Mouse (Mus musculus) MEL (cell line): ENCODE data around the gene Tmed10. TPM values are rescaled to one million over a fixed set of nuclear protein-coding genes. Genes with fewer than 3 reads are reported as not detected.

ENCODE experiments used
- DNase-seq: peaks from one replicate; pipeline ENCODE4 v3.0.0; 2011; ENCODE audit warnings: low read depth, low spot score
- H3K27ac ChIP-seq: 2 replicates; pipeline ENCODE4 v1.5.1; 2012; ENCODE audit warnings: low read depth, mild to moderate bottlenecking, control low read depth, low read length, moderate library complexity; ENCODE audit not compliant: control insufficient read depth
- H3K27me3 ChIP-seq, 2 experiments: fragments of 150-350 bp in 1 of 2; sonication (generic) in 1 of 2; 2 replicates each; pipeline ENCODE4 v1.6.1; 2012; ENCODE audit warnings: low read length in 2 of 2, mild to moderate bottlenecking in 2 of 2, improper control_type of control experiment in 1 of 2, moderate library complexity in 1 of 2; ENCODE audit not compliant: insufficient read depth in 2 of 2, control insufficient read depth in 1 of 2
- H3K36me3 ChIP-seq, 2 experiments: 2 replicates each; pipeline ENCODE4 v1.6.1; 2012 to 2014; ENCODE audit warnings: low read length in 2 of 2, improper control_type of control experiment in 1 of 2, inconsistent platforms in 1 of 2, mild to moderate bottlenecking in 1 of 2; ENCODE audit not compliant: insufficient read depth in 2 of 2, control insufficient read depth in 1 of 2
- H3K4me1 ChIP-seq, 2 experiments: fragments of 150-350 bp in 1 of 2; sonication (generic) in 1 of 2; 2 replicates each; pipeline ENCODE4 v1.6.1; 2012; ENCODE audit warnings: low read length in 2 of 2, improper control_type of control experiment in 1 of 2, mild to moderate bottlenecking in 1 of 2; ENCODE audit not compliant: insufficient read depth in 2 of 2, control insufficient read depth in 1 of 2
- H3K4me3 ChIP-seq, 2 experiments: fragments of 150-350 bp in 1 of 2; sonication (generic) in 1 of 2; 2 replicates each; pipeline ENCODE4 v1.5.1; 2012; ENCODE audit warnings: low read depth in 2 of 2, low read length in 2 of 2, mild to moderate bottlenecking in 2 of 2, moderate library complexity in 2 of 2, control low read depth in 1 of 2, improper control_type of control experiment in 1 of 2; ENCODE audit not compliant: control insufficient read depth in 1 of 2, insufficient read depth in 1 of 2
- H3K79me2 ChIP-seq: 2 replicates; pipeline ENCODE4 v1.6.1; 2012; ENCODE audit warnings: mild to moderate bottlenecking, low read length, moderate library complexity; ENCODE audit not compliant: control insufficient read depth, poor library complexity, insufficient read depth
- H3K9ac ChIP-seq: 2 replicates; pipeline ENCODE4 v1.6.1; 2012; ENCODE audit warnings: low read depth, mild to moderate bottlenecking, control low read depth, low read length, moderate library complexity; ENCODE audit not compliant: control insufficient read depth, poor library complexity, severe bottlenecking
- H3K9me3 ChIP-seq: fragments of 150-350 bp; sonication (generic); replicated peaks from 2 replicates; pipeline ENCODE4 v1.6.1; 2012; ENCODE audit warnings: mild to moderate bottlenecking, low read length, improper control_type of control experiment, moderate library complexity; ENCODE audit not compliant: insufficient read depth
- BHLHE40 ChIP-seq: IDR thresholded peaks from 2 replicates; pipeline ENCODE4 v1.6.1; 2012; ENCODE audit warnings: low read depth, mild to moderate bottlenecking, inconsistent platforms, low read length, improper control_type of control experiment, borderline replicate concordance
- CHD1 ChIP-seq: IDR thresholded peaks from 2 replicates; pipeline ENCODE4 v1.6.1; 2012; ENCODE audit warnings: low read depth, mild to moderate bottlenecking, inconsistent platforms, low read length, improper control_type of control experiment
- CHD2 ChIP-seq: IDR thresholded peaks from 2 replicates; pipeline ENCODE4 v1.6.1; 2011; ENCODE audit warnings: low read length, improper control_type of control experiment
- CTCF ChIP-seq, 3 experiments: IDR thresholded peaks in 2 of 3; conservative IDR thresholded peaks in 1 of 3; 2 replicates each; pipeline ENCODE4 v1.5.1; 2011 to 2012; ENCODE audit warnings: low read length in 3 of 3, low read depth in 2 of 3, mild to moderate bottlenecking in 2 of 3, improper control_type of control experiment in 1 of 3, inconsistent platforms in 1 of 3, mixed read lengths in 1 of 3, moderate library complexity in 1 of 3; ENCODE audit not compliant: control insufficient read depth in 1 of 3, insufficient read depth in 1 of 3, poor library complexity in 1 of 3, severe bottlenecking in 1 of 3
- ELF1 ChIP-seq: IDR thresholded peaks from 2 replicates; pipeline ENCODE4 v1.6.1; 2014; ENCODE audit warnings: low read depth, mild to moderate bottlenecking, inconsistent platforms, low read length, improper control_type of control experiment, moderate library complexity
- EP300 ChIP-seq, 2 experiments: IDR thresholded peaks; 2 replicates each; pipeline ENCODE4 v1.6.1; 2011; ENCODE audit warnings: improper control_type of control experiment in 2 of 2, low read length in 2 of 2, low read depth in 1 of 2, mild to moderate bottlenecking in 1 of 2
- ETS1 ChIP-seq: IDR thresholded peaks from 2 replicates; pipeline ENCODE4 v1.6.1; 2012; ENCODE audit warnings: low read depth, mild to moderate bottlenecking, inconsistent platforms, low read length, improper control_type of control experiment, moderate library complexity
- GABPA ChIP-seq: IDR thresholded peaks from 2 replicates; pipeline ENCODE4 v1.6.1; 2012; ENCODE audit warnings: low read depth, mild to moderate bottlenecking, inconsistent platforms, low read length, improper control_type of control experiment, moderate library complexity
- HCFC1 ChIP-seq: IDR thresholded peaks from 2 replicates; pipeline ENCODE4 v1.6.1; 2012; ENCODE audit warnings: low read depth, mild to moderate bottlenecking, inconsistent platforms, low read length, improper control_type of control experiment, moderate library complexity
- JUND ChIP-seq: IDR thresholded peaks from 2 replicates; pipeline ENCODE4 v1.6.1; 2011; ENCODE audit warnings: low read depth, mild to moderate bottlenecking, improper control_type of control experiment, low read length
- KAT2A ChIP-seq: conservative IDR thresholded peaks from 2 replicates; pipeline ENCODE4 v1.6.1; 2012; ENCODE audit warnings: low read depth, low read length, improper control_type of control experiment, inconsistent platforms
- MAX ChIP-seq: IDR thresholded peaks from 2 replicates; pipeline ENCODE4 v1.6.1; 2011; ENCODE audit warnings: low read length, improper control_type of control experiment
- MAZ ChIP-seq: IDR thresholded peaks from 2 replicates; pipeline ENCODE4 v1.6.1; 2012; ENCODE audit warnings: low read depth, mild to moderate bottlenecking, inconsistent platforms, low read length, improper control_type of control experiment
- MEF2A ChIP-seq: IDR thresholded peaks from 2 replicates; pipeline ENCODE4 v1.6.1; 2014; ENCODE audit warnings: low read depth, mild to moderate bottlenecking, inconsistent platforms, low read length, improper control_type of control experiment; ENCODE audit not compliant: poor library complexity, insufficient replicate concordance, severe bottlenecking; ENCODE audit errors: extremely low read depth
- MYB ChIP-seq: IDR thresholded peaks from 2 replicates; pipeline ENCODE4 v1.6.1; 2011; ENCODE audit warnings: mild to moderate bottlenecking, low read depth, low read length, improper control_type of control experiment
- MYC ChIP-seq: IDR thresholded peaks from 2 replicates; pipeline ENCODE4 v1.6.1; 2011; ENCODE audit warnings: low read depth, mild to moderate bottlenecking, low read length, improper control_type of control experiment, moderate library complexity
- NRF1 ChIP-seq: IDR thresholded peaks from 2 replicates; pipeline ENCODE4 v1.6.1; 2014; ENCODE audit warnings: low read depth, mild to moderate bottlenecking, inconsistent platforms, low read length, improper control_type of control experiment, moderate library complexity; ENCODE audit not compliant: poor library complexity, insufficient read depth, severe bottlenecking
- RCOR1 ChIP-seq: IDR thresholded peaks from 2 replicates; pipeline ENCODE4 v1.6.1; 2012; ENCODE audit warnings: low read depth, mild to moderate bottlenecking, inconsistent platforms, low read length, improper control_type of control experiment
- SMC3 ChIP-seq: IDR thresholded peaks from 2 replicates; pipeline ENCODE4 v1.6.1; 2011; ENCODE audit warnings: low read depth, low read length, improper control_type of control experiment
- TBP ChIP-seq: IDR thresholded peaks from 2 replicates; pipeline ENCODE4 v1.8.0; 2011; ENCODE audit warnings: low read depth, low read length, improper control_type of control experiment
- USF1 ChIP-seq: IDR thresholded peaks from 2 replicates; pipeline ENCODE4 v1.6.1; 2014; ENCODE audit warnings: low read depth, mild to moderate bottlenecking, inconsistent platforms, low read length, improper control_type of control experiment, moderate library complexity
- USF2 ChIP-seq, 2 experiments: IDR thresholded peaks; 2 replicates each; pipeline ENCODE4 v1.6.1; 2011 to 2012; ENCODE audit warnings: improper control_type of control experiment in 2 of 2, low read length in 2 of 2, borderline replicate concordance in 1 of 2, inconsistent platforms in 1 of 2, low read depth in 1 of 2, mild to moderate bottlenecking in 1 of 2; ENCODE audit not compliant: insufficient read depth in 1 of 2
- ZKSCAN1 ChIP-seq: IDR thresholded peaks from 2 replicates; pipeline ENCODE4 v1.6.1; 2012; ENCODE audit warnings: low read depth, mild to moderate bottlenecking, inconsistent platforms, low read length, improper control_type of control experiment, moderate library complexity
- ZNF384 ChIP-seq: IDR thresholded peaks from 2 replicates; pipeline ENCODE4 v1.6.1; 2012; ENCODE audit warnings: low read depth, mild to moderate bottlenecking, inconsistent platforms, low read length, improper control_type of control experiment
- polyA plus RNA-seq, 2 experiments: library from polyadenylated mRNA; stranded (reverse) in 1 of 2; unstranded in 1 of 2; fragments of >175 nt in 1 of 2; fragments of >200 nt in 1 of 2; gene quantifications; 2 replicates each; pipeline versions ENCODE4 v1.2.1 to v1.2.4; 2012; ENCODE audit warnings: low replicate concordance in 2 of 2, low read depth in 1 of 2; ENCODE audit not compliant: insufficient read length in 2 of 2, insufficient read depth in 1 of 2, missing spikeins in 1 of 2
- total RNA-seq: library from RNA; depleted of rRNA; stranded (reverse); fragments of 300-350 nt; gene quantifications from 2 replicates; pipeline ENCODE4 v1.2.3, GENCODE M21; 2012

Tmed10 gene
- total and polyA plus RNA-seq, 3 experiments, result 45.7 to 229 (median 60.2) TPM

DNA sequence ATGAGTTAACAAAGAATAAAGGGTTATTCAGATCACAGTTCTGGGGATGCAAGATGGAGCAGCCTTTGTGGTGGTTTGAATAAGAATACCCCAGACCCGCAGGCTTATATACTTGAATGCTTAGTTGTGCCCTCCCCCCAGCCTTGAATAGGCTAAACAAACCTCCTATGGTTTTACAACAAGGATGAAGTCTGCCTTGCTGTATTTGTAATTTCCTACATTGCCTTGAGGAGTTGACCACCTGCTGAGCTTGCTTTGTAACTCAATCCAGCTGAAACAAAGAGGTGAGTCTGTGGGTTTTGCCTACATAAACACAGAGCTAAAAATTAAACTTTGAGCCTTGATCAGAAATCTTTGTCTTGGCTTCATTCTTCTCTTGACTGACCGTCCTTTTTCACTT lies 36.5 kb upstream of the Tmed10 start:
- H3K27ac ChIP-seq, result no peak overlapping the region
- no peaks in the 10 kb centered on the region for H3K79me2 ChIP-seq
- H3K9me3 ChIP-seq, result no peaks in the 10 kb centered on the region
- H3K27me3 ChIP-seq, result peaks cover 0 to 6% of the 10 kb centered on the region in 2 experiments; a peak in 3 of 4 replicates
- TF ChIP-seq MAX (no peak), MYB (no peak), CHD1 (no peak), SMC3 (no peak), NRF1 (no peak), ZKSCAN1 (no peak), JUND (no peak), USF1 (no peak), BHLHE40 (no peak), ELF1 (no peak), MYC (no peak), USF2 (IDR thresholded peaks at IDR 0.05; ENCODE audit: borderline replicate concordance in 1 of 2, insufficient read depth in 1 of 2, low read depth in 1 of 2, low read length in 2 of 2) (no peak)
- TF ChIP-seq, all 39 proteins: peak for 0
- no peaks in the 10 kb centered on the region for H3K4me1 ChIP-seq
- no peak overlapping the region for H3K4me3 ChIP-seq
- no peak overlapping the region for H3K9ac ChIP-seq
- no peaks in the 10 kb centered on the region for H3K36me3 ChIP-seq
- DNase-seq, result no peak

- Histone ChIP-seq H3K4me3 (no peak overlapping the region), H3K79me2 (no peaks in the 10 kb centered on the region), H3K36me3 (peaks cover 0 to 3% of the 10 kb centered on the region in 2 experiments; a peak in 2 of 4 replicates), H3K27me3 (peaks cover 4% of the 10 kb centered on the region in 2 experiments; a peak in 3 of 4 replicates), H3K9me3 (no peaks in the 10 kb centered on the region), H3K4me1 (peaks cover 0 to 3% of the 10 kb centered on the region in 2 experiments; a peak in 1 of 4 replicates), H3K9ac (no peak overlapping the region), H3K27ac (no peak overlapping the region)
- no peak for DNase-seq
- TF ChIP-seq TBP (no peak), EP300 (IDR thresholded peaks at IDR 0.05; ENCODE audit: low read depth in 1 of 2, low read length in 2 of 2) (no peak), CHD2 (no peak), ETS1 (no peak), CTCF (IDR thresholded peaks at IDR 0.05 in 2 of 3, conservative IDR thresholded peaks at IDR 0.05 in 1 of 3; ENCODE audit: control insufficient read depth in 1 of 3, insufficient read depth in 1 of 3, low read depth in 2 of 3, low read length in 3 of 3, poor library complexity in 1 of 3, severe bottlenecking in 1 of 3) (no peak), MYC (no peak), RCOR1 (no peak), JUND (no peak), SMC3 (no peak), GABPA (no peak), KAT2A (no peak), MEF2A (no peak), MAZ (no peak), HCFC1 (no peak), ZNF384 (no peak)
Observed at GRCm38 (mm10) chr12:85397960-85398272, 23.3 kb upstream of the Tmed10 start.
